Mouse (Mus musculus) T-cell, adult 2 months (primary cell): ENCODE results near the gene Cfap77.

Experiments used
- DNase-seq: peaks from one replicate; pipeline ENCODE4 v3.0.0; 2022; ENCODE audit warnings: low spot score

Cfap77 gene

DNA sequence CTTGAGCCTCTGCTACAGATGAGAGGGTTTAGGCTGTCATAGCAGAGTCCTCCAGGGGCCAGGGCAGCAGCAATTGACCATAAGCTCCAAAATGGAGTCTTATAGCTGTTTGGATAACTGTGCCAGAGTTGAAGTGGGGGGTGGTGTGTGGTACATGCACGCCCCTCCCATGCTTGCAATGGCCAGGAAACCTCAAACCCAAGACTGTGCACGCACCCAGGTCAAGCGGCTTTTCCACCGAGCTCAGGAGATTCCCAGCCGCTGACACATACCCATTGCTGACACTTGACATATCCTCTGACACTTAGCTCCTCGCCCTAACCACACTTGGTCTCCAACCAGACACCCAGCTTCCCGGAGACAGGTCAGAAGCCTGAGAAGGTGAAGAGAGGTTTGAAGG, 115.9 kb downstream of the Cfap77 start:
- DNase-seq = no peak

DNA sequence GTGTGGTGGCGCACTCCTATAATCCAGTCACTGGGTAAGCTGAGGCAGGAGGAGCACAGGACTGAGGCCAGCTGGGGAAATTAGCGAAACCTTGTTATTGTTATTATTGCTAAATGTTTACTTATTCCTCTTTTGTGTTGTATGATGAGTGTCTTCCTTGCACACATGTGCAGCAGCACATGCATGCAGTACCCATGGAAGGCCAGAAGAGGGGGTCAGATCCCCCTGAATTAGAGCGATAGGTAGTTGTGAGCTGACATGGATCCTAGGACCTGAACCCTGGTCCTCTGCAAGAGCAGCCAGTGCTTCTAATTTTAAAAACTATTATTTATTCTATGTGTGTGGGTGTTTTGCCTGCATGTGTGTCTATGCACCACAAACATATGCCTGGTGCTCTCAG, 124.3 kb downstream of the Cfap77 start:
- no peak for DNase-seq

DNA sequence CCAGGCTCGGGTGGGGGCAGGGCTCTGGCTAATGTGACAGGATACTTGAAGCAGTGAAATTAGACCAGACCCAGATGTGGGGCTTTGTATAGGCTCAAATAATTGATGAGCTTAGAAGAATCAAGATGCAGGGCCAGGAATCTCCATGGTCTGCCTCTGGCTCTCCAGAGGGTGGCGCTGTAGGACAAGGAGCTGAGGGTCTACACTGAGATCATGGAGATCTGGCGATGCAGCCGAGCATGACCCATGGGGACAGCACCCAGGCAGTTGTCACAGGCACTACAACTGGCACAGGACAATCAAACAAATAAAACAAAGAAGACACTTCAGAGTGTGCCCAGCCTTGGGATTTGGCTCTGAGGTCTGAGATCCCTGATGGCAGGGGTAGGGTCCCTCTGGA, 131.0 kb downstream of the Cfap77 start:
- peak; percentile 13 for DNase-seq

DNA sequence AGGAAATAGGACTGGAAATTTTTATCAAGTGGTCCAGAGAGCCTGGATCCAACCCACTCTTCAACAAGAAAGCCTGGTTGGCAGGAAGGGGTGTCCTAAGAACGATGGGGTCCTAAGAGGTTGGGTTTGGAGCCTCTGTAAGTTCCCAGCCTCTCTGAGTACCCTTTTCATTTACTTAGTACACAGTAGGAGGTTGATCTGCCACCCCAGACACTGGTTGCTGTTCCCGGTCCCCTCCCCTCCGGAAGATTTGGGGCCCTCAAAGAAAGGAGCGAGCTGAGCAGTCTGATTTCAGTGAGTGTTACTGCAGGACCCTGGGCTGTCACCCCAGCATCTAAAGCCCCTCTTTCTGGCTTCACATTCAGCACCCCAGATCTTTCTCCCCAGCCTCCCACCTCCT, 135.9 kb downstream of the Cfap77 start:
- no peak for DNase-seq

DNA sequence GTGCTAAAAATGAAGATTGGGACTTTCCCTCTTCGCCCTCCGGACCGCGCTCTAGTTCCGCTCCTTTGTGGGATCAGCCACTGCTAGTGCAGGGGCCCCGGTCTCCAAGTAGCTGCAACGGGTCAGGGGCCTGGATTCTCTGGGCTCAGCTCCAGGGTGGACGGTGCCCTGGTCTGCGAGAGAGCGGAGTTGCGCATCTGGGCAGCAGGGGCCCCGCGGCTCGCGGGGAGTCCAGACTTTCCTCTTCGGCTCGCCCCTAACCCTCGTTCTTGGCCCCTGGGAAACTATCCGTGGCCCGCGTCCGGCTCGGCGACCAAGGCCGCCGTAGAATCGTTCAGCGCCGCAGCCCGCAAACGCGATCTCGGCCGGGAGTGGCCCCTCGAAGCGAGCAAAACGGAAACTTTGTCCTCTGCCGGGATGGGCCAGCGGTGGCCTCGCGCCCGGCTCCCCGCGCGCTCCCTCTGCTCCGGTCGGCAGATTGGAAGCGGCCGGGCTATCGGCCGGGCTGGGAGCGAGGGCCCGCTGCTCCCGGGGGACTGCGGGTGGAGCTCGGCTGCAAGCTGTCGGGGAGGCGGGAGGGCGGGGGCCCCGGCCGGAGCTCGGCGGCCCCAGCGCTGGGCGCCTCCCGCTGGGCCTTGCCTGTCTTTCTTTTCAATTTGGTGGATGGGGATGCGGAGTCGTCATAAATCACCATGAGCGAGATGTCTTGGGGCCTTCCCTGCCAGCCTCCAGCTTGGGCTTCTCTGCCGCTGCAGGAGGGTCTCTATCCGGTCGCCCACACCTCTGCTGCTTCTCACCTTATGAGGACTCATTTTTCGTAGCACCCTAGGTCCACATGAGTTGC, 137.1 kb downstream of the Cfap77 start:
- DNase-seq = no peak

DNA sequence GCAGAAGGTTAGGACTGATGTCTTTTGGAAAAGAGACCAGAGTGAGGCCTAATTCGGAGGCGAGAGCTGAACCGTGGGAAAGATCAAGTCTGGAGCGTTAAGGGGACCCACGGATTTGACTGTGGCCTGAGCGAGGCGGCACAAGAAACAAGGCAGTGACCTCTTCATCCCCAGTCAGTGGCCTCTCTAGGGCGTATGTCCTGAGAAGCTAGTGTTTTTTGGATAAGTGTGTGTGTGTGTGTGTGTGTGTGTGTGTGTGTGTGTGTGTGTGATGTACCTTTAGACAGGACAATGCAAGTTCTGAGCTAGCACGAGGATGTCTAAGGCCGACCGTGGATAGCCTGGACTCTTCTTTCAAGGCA, 137.7 kb downstream of the Cfap77 start:
- no peak for DNase-seq

DNA sequence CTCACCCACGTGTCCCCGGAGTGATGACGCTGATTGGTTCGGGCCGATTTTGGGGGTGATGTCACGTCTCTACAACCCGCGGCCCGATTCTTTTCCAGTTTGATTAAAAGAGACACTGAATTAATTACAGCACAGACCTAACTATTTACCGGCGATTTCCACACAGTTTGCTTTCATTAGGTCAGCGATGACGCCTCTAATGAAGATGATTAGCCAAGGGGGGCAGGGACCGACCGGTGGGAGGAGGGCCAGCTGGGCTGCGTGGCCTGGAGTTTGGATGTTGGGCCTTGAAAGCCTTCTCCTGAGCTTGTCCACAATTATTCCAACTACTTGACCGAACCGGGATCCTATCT, 138.4 kb downstream of the Cfap77 start, which contains the start of gene Barhl1:
Gene Barhl1, minus strand, starts transcription at position 156 of the 353 bp plus-strand sequence.
- DNase-seq = no peak

DNA sequence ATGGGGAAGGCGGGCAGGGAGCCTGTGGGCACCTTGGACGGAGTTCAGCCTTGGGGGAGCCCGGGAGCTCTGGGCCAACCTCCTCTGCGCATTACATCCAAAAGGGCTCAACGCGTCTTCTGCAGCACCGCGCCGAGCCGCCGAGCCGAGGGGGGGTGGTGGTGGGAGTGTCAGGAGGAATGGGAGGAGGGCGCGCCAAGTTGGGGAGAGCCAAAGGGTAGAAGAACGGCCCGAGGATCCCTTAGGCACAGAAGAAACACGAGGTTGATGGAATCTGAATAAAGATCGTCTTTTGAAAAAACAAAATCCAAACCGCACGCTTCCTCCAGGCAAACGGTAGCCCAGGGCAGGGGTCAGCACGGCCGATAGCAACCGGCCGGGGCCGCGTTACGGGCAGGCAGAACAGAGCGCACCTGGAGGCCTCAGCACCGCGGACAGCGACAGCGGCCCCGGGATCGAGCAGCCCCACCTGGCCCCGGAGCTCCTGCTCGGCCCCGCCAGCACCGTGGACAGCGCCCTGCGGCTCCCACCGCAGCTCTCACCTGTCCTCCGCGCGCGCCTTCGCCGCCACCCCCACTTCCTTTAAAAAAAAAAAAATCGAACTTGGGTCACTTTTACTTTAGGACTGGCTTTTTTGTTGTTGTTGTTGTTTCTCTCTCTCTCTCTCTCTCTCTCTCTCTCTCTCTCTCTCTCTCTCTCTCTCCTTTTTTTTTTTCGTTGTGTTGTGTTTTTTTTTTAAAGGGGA, 138.9 kb downstream of the Cfap77 start:
- DNase-seq = peak; percentile 35

DNA sequence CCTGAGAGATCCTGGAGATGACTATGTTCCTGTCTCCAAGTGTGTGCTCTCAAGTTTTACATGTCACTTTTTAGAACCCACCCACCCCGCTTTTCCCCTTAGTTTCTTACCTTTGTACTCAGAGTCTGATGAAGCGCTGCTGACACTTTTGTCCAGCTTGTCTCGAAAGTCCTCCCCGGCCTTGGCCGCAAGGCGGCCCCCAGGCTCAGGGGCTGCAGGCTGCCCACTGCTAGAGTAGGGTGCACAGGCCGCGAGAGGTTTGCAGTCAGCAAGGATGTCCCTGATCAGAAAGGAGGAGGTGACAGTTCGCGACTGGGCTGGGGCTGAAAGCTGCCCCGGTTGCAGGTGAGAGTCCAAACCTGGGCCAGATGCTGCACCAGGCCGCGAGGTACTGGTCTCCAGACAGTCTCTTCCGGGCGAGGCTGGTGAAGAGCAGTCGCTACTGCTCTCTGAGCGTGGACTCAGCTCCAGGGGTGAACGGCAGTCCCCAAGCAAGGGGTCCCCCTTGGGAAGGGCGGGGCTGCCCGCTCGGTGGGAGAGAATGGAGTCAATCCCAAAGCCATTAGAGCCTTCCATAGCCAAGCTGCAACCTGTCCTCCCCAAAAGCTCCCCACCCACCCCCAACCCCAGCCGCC, 139.6 kb downstream of the Cfap77 start:
- no peak for DNase-seq

DNA sequence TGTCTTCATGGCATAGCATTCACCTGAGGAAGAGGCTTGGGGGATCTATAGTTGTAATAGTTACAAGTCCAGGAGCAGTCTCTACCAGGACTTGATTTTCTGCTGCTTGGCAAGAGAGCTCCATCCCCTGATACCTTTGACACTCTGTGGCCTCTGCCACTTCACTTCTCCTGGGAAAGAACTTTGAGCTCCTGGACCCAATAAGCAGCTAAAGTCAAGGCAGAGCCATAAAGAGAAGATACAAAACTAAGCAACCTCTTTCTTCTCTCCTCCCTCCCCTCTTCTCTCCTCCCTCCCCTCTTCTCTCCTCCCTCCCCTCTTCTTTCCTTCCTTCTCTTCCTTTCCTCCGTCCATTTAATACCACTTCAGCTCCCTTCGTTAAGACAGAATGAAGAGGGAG, 140.7 kb downstream of the Cfap77 start:
- no peak for DNase-seq

DNA sequence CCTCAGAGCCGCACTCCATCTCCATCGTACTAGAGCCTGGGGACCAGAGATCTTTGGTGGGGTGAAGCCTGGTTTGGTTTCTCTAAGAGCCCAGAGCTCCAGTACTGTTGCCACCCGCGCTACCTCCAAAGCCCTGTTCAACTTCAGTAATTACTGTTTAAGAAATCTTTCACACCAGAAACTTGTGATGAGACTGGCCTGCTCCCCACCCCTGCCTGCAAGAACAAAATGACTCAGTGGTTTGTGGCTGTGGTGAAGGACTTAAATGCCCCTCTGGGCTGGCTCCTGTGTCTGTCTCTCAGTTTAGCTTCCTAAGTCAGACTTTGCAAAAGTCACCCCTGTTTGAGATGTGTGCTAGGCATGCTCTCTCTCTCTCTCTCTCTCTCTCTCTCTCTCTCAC, 141.9 kb downstream of the Cfap77 start:
- no peak for DNase-seq

DNA sequence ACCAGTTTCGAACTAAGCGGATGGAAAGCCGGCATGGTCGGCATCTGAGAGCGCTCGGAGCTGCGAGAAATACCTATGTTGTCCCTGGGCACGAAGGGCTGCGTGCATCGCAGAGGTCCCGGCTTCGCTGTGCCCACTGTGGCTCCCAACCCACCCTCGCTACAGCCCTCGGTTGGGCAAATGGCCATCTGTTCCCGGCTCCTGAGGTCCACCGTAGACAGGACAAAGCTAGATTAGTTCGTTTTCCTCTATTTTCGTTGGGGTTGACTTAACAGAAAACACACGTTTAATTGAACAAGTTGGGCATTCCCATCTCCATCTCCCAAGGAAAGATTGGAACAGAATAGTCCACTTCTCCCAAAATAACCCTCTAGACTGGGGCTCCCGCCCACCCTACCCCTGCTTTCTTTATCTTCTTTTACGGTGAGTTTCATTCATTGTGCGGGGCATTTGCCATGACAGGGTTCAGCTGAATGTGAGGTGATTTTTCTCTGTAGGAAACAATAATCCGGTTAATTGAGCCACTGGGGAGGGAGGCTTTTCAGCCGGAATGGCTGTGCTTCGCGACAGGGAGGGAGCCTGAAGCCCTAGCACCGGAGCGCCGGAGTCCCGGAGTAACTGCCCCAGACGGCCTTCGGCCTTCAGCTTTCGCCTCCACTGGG, 142.7 kb downstream of the Cfap77 start:
- no peak for DNase-seq

DNA sequence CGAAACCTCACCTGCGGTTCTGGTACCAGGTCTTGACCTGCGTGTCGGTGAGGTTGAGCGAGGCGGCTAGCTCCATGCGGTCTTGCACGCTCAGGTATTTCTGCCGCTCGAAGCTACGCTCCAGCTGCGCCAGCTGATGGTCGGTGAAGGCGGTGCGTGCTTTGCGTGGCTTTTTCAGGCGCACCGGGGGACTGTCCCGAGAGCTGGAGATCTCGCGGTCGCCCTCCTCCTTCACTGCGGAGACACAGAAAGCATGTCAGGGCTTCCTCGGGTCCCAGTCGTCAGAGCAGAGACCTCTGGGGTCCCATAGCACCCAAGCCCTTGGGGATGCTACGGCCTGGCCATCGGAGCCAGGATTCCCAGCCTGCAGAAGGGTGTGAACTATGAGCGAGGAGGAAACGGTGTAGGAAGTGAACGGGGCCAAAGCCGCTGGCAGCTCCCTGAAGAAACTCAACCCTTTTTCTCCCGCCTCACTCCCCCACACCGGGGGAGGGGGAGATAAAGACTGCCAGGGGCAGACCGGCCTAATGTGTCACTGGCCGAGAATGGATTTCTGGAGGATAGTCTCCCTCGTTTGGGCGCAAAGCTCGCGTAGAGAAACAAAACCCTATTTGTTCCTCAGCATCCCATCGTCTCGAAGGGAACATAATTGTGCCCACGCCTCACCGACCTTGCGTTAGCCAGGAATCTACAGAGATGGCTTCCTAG, 143.4 kb downstream of the Cfap77 start:
- no peak for DNase-seq

DNA sequence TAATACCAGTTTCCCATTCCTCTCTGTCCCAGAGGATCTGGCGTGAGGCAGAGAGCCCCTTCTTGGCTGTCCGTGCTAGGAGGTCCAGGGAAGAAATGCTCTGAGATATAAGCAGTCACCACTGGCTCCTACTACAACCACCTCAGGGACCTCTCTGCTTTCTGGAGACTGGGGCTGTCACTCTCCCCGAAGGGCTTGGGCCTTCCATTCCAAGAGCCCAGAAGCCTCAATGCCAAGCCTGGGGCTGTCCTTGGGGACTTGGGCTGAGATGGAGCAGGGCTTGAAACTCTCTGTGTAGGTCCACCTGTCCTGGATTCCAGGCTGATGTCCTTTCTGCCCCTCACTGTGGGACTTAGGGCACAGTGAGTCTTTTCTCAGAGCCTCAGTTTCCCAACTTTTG, 144.0 kb downstream of the Cfap77 start:
- DNase-seq = no peak

DNA sequence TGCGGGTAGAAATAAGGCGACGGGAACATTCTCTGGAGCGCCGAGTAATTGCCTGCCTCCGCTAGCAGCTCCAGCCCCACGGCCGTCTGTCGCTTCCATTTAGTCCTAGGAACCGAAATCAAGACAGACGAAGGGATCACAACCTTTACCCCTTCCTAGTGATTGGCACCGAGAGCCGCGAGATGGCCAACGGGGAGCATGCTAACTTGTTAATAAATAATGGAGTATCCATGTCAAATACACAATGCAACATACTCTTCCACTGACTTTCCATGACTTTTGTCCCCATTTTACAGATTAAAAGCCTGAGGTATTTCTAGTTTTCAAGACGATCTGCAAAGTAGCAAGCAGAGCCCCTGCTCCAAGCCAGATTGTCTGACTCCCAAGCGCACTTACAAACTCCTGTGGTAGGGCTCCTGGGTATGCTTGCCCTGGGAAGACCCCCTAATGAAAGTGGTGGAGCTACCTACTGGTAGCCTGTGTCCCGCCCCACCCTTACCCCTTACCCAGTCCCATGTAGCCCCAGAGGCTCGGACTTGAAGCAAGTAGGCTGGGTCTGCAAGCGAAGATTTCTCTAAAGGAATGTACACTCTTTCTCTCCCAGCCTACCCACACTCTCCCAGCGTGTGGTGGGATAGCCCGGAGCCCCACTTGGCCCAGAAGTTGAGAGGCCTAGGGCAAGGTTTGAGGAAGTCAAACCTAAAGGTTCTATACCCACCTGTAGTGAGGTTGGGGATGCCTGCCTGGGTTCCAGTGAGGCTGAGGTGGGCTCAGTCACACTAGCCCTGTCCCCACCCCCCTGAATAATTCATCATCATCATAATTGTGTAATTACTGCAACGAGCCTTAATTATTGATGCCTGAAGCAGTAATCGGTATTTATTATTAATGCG, 144.8 kb downstream of the Cfap77 start:
- no peak for DNase-seq

DNA sequence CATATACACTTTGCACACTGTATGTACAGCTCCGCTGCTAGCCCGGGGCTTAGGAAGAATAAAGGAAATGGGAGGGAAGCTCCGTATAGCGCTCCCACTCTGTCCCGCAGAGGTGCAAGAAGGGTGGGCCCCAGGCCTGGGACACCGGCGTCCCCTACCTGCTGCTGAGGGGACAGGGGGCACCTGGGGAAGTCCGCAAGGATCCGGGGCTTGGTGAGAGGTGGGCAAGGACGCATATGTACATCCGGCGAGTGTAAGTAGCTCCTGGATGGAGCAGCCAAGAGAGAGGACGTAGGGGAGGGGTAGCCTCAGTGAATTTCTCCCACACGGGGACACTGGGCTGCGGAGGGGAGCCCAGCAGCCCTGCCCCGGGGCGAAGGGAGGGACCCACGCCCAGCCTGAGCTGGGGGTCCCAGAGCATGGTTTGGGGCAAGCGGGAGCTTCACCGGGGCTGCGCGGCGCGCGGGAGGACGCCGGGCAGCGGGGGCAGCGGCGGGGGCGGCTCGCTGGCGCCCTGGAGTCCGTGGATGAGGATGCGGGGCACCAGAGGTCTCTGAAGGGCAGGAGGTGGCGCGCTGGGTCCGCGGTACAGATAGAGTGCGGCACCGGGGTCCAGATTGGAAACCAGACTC, 145.6 kb downstream of the Cfap77 start:
- no peak for DNase-seq

DNA sequence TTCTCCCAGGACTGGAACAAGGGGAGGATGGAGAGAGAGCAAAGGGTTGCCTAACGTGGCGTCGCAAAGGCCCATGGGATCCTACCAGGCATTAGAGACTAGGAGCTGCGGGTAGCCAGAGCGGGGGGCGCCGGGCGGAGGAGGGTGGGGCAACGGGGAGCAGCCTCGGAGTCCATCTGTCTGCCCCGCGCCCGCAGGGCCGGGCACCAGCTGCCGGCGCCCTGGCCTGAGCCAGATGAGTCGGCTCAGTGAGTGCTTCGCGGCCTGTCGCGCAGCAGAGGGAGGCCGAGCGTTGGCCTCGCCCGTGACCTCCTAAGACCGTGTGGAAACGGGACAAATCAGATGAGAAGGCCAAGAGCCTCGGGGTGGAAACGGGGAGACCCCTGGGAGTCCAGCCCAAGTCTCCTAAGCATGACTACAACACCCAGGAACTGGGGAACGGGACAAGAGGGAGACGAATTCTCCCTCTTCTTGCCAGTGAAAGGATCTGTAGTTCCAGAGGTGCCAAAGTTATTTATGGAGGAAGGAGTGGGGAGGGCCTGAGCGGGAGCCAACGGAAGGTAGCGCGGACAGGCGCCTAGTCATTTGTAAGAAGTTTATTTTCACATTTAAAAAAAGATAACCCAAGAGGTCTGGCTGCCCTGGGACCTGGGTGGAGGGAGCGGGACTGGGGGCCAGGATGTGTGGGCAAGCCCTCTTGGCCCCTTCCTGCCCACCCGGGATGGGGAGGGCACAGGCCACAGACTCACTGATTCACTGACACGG, 146.3 kb downstream of the Cfap77 start:
- DNase-seq = no peak

DNA sequence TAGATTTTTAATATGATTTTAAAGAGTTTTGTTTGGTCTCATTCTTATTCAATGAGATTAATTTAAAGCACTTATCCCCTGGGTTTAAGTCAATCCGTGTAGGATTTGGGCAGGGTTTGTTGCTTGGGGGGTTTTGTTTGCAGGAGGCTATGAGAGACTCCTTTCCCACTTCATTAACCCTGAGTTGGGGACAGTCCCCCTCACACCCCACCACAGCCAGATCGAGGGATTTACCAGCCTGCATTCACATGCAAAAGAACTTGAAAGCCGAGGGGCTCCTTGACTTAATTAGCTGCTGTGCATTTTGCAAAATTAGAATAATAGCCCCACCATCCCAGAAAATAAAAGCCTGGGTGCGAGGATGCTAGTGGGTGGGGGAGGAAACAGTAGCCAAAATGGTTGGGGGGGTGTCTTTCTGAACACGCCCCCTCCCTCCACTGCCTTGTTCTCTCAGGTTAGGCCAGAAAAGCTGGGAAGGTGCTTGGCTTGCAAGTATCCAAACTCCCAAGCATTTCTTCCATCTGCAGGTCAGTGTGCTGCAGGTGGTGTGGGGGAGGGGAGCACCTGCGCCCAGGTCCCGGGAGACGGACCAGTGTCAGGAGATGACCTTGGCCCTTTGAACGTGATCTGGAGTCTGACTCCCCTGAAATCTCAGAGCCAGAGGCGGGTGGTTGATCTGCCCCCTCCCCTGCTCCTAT, 147.0 kb downstream of the Cfap77 start:
- DNase-seq = no peak

DNA sequence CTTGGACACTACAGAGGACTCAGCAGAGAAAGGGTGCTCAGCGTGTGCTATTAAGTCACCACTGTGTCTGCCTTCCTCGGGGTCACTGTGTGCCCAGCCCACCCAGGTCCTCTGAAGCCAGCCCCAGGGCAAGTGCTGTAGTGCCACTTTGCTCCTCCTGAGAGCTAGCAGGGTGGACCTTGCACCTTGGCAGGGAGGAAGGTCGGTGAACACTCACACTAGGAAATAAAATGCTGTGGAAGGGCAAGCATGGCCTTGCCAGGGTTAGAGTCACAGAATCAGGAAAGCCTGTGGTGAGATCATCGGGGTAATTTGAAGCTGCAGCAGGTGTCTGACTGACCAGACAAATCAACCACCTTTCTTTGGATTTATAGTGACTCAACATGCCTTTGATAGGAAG, 149.3 kb downstream of the Cfap77 start:
- DNase-seq = no peak
